Mouse (Mus musculus) bone marrow macrophage, adult 2 months (primary cell): ENCODE results near the gene Arhgap29.

ENCODE experiments used
- CTCF ChIP-seq: IDR thresholded peaks from 2 replicates; pipeline ENCODE4 v1.5.1; 2012; ENCODE audit warnings: low read depth, mild to moderate bottlenecking, low read length, moderate library complexity
- POLR2A ChIP-seq: IDR thresholded peaks from 2 replicates; pipeline ENCODE4 v1.6.1; 2012; ENCODE audit warnings: mild to moderate bottlenecking, low read depth, low read length, borderline replicate concordance

- no peak for TF ChIP-seq CTCF
- no peak for TF ChIP-seq POLR2A
Observed at GRCm38 (mm10) chr3:122047921-122048861, 95.8 kb downstream of the Arhgap29 start.
